Mouse (Mus musculus): ENCODE results near the gene Aph1b.

GRCm38 (mm10) chr9:66725591-66725990 lies 69.7 kb downstream of the Aph1b start:
- TF ChIP-seq POLR2A (IDR thresholded peaks at IDR 0.05; ENCODE audit: low read depth, low read length) (no peak), CTCF (IDR thresholded peaks at IDR 0.05; ENCODE audit: borderline replicate concordance, insufficient read depth, low read length) (no peak)
